Mouse (Mus musculus) left cerebral cortex, adult 6 months (tissue): ENCODE data around the gene Qdpr. TPM values are rescaled to one million over a fixed set of nuclear protein-coding genes. Genes with fewer than 3 reads are reported as not detected.

ENCODE experiments used
- long read RNA-seq, 2 experiments: library from polyadenylated mRNA; unstranded; transcript quantifications; one replicate each; pipeline ENCODE4 v2.0.0; 2019 to 2020
- polyA plus RNA-seq: library from polyadenylated mRNA; unstranded; fragments of <200 nt; fragmentation: Nextera tagmentation; gene quantifications from 2 replicates; pipeline ENCODE4 v1.2.3, GENCODE M21; 2021

The Qdpr gene
- polyA plus RNA-seq: 361 and 406 TPM in 2 replicates
- long read RNA-seq, experiment 1, transcript Qdpr-201 (7 exons, 1,380 nt): major isoform, 1,171 of 1,219 reads
- long read RNA-seq, experiment 1, transcript Qdpr-203 (7 exons, 1,232 nt): minor isoform, 5 of 1,219 reads
- long read RNA-seq, experiment 1, partial matches to known transcripts: 21 of 1,219 reads
- long read RNA-seq, experiment 1, other reads (novel, unspliced or antisense): 21 of 1,219 reads
- long read RNA-seq, experiment 2, transcript Qdpr-201 (7 exons, 1,380 nt): major isoform, 463 of 521 reads
- long read RNA-seq, experiment 2, transcript Qdpr-203 (7 exons, 1,232 nt): minor isoform, 5 of 521 reads
- long read RNA-seq, experiment 2, transcript Qdpr-210 (4 exons, 887 nt): minor isoform, 11 of 521 reads
- long read RNA-seq, experiment 2, partial matches to known transcripts: 11 of 521 reads
- long read RNA-seq, experiment 2, other reads (novel, unspliced or antisense): 30 of 521 reads

GRCm38 (mm10) chr5:45449831-45450716, at the start of gene Qdpr:
Gene Qdpr (minus strand): TSS chr5:45450236.

GRCm38 (mm10) chr5:45493191-45494092, 43.4 kb upstream of the Qdpr start, which contains the start of gene Lap3:
Gene Lap3 (plus strand): TSS chr5:45493374.

GRCm38 (mm10) chr5:45453451-45453850, 3.4 kb upstream of the Qdpr start, which contains the start of gene Clrn2:
Gene Clrn2 (plus strand): TSS chr5:45453751.

Other genes with a start within 250 kb of the Qdpr start
- gene Clrn2, start 3.5 kb upstream of the Qdpr start, polyA plus RNA-seq: 0.37 and 0.51 TPM in 2 replicates
- gene Lap3, start 43.1 kb upstream of the Qdpr start, polyA plus RNA-seq: 89.7 and 101 TPM in 2 replicates
- gene Med28, start 70.0 kb upstream of the Qdpr start, polyA plus RNA-seq: 348 and 391 TPM in 2 replicates
- 2.0 and 2.1 TPM in 2 replicates for gene Fam184b, start 189.4 kb upstream of the Qdpr start, polyA plus RNA-seq
- 0.16 and 0.44 TPM in 2 replicates for gene Ncapg, start 219.7 kb upstream of the Qdpr start, polyA plus RNA-seq